Mouse (Mus musculus) forebrain, embryonic 16.5 days (tissue): Measurements from ENCODE around the gene Capn2. TPM values are rescaled to one million over a fixed set of nuclear protein-coding genes. Genes with fewer than 3 reads are reported as not detected.

Source experiments
- ATAC-seq: fragments of 200-750 bp; cut with Nextera tagmentation; 2 replicates; pipeline ENCODE4 v1.8.0; 2017; ENCODE audit warnings: mild to moderate bottlenecking, moderate library complexity
- H3K27ac ChIP-seq: fragments of 300-500 bp; sonication (generic); 2 replicates; pipeline ENCODE4 v1.5.1; 2014; ENCODE audit warnings: low read length, control low read depth
- H3K27me3 ChIP-seq: fragments of 300-500 bp; sonication (generic); replicated peaks from 2 replicates; pipeline ENCODE4 v1.6.1; 2014; ENCODE audit warnings: low read length; ENCODE audit not compliant: control insufficient read depth, insufficient read depth
- H3K36me3 ChIP-seq: fragments of 300-500 bp; sonication (generic); 2 replicates; pipeline ENCODE4 v1.6.1; 2014; ENCODE audit not compliant: control insufficient read depth, insufficient read depth
- H3K4me1 ChIP-seq: fragments of 300-500 bp; sonication (generic); replicated peaks from 2 replicates; pipeline ENCODE4 v1.6.1; 2014; ENCODE audit warnings: low read length; ENCODE audit not compliant: control insufficient read depth, insufficient read depth
- H3K4me2 ChIP-seq: fragments of 300-500 bp; sonication (generic); 2 replicates; pipeline ENCODE4 v1.6.1; 2014; ENCODE audit warnings: mild to moderate bottlenecking, low read length, control low read depth
- H3K4me3 ChIP-seq: fragments of 300-500 bp; sonication (generic); replicated peaks from 2 replicates; pipeline ENCODE4 v1.5.1; 2014; ENCODE audit warnings: mild to moderate bottlenecking, low read length, control low read depth
- H3K9ac ChIP-seq: fragments of 300-500 bp; sonication (generic); replicated peaks from 2 replicates; pipeline ENCODE4 v1.6.1; 2014; ENCODE audit warnings: low read depth, low read length, control low read depth
- H3K9me3 ChIP-seq: fragments of 300-500 bp; sonication (generic); 2 replicates; pipeline ENCODE4 v1.6.1; 2016; ENCODE audit warnings: low read length; ENCODE audit not compliant: control insufficient read depth
- WGBS: fragments of 180-500 bp; shearing (Covaris S2); extraction: QIAGEN DNeasy Blood & Tissue Kit; methylation state at CpG from one replicate; pipeline ENCODE4 v1.1.7; 2014; 5-methylcytosine and 5-hydroxymethylcytosine counted together
- polyA plus RNA-seq: library from polyadenylated mRNA; unstranded; fragments of >200 nt; fragmentation: Nextera tagmentation; extraction: Ambion mirVana; gene quantifications from 2 replicates; pipeline ENCODE4 v1.2.1, GENCODE M21; 2015

Gene Capn2
- polyA plus RNA-seq, 1 experiment from 2014 or later = 70.3 TPM

DNA sequence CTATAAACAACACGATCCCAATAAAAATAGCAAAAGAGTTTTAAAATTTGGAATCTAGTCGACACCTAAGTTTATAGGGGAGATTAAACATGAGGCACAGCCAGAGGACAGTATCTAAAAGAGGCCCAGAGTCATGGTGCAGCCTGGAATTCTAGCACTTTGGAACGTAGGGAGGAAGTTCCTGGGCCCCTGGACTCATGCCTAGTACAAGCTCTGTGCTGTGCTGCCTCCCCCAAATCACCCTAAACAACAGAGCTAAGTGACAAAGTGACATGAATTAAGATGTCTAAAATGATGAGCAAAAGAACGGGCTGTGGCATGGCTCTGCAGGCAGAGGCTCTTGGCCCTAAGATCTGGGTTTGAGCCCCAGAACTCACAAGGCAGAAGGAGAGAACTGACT lies 19.7 kb downstream of the Capn2 start:
- no peaks in the 10 kb centered on the region for H3K27me3 ChIP-seq
- H3K9ac ChIP-seq = no peak overlapping the region
- H3K9me3 ChIP-seq = no peaks in the 10 kb centered on the region
- peaks cover 4% of the 10 kb centered on the region; the same call in 1 of the 2 replicates for H3K4me1 ChIP-seq
- no peak overlapping the region for H3K4me3 ChIP-seq
- H3K36me3 ChIP-seq = no peaks in the 10 kb centered on the region
- 72% methylated on average over 4 of the region's 4 CpGs for WGBS
- no peak overlapping the region for H3K27ac ChIP-seq
- no peak overlapping the region for H3K4me2 ChIP-seq
- no peak for ATAC-seq

GRCm38 (mm10) chr1:182496685-182497084 lies 20.7 kb downstream of the Capn2 start:
- Histone ChIP-seq H3K9me3 (no peaks in the 10 kb centered on the region), H3K27ac (no peak overlapping the region), H3K27me3 (no peaks in the 10 kb centered on the region), H3K9ac (no peak overlapping the region), H3K4me3 (no peak overlapping the region), H3K36me3 (no peaks in the 10 kb centered on the region), H3K4me2 (no peak overlapping the region), H3K4me1 (peaks cover 4% of the 10 kb centered on the region; the same call in 1 of the 2 replicates)
- 44% methylated on average over 6 of the region's 6 CpGs for WGBS
- ATAC-seq = no peak

- WGBS = 74% methylated on average over 17 of the region's 17 CpGs
These were observed 22.9 kb downstream of the Capn2 start for GRCm38 (mm10) chr1:182494285-182495145.

DNA sequence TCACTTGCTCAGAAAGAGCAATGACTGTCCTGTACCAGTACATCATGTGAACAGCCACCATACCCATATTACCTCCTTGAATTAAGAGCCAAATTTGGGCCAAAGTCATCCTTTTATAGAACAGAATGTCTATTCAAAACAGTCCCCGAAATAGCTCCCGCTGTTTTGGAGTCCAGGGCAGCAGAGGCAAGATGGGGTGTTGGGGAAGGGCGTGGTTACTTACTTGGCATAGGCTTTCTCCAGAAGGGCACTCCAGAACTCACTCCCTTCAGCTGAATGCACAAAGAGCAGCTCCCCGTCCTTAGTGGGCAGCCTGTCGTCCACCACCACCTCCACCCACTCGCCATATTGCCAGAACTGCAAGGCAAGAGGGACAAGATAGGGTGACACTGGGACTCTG lies 25.6 kb downstream of the Capn2 start:
- Histone ChIP-seq H3K9ac (no peak overlapping the region), H3K4me2 (no peak overlapping the region), H3K4me3 (no peak overlapping the region), H3K9me3 (no peaks in the 10 kb centered on the region), H3K27me3 (no peaks in the 10 kb centered on the region), H3K27ac (no peak overlapping the region), H3K36me3 (no peaks in the 10 kb centered on the region), H3K4me1 (peaks cover 6% of the 10 kb centered on the region)
- no peak for ATAC-seq
- 88% methylated on average over 6 of the region's 6 CpGs for WGBS

More at GRCm38 (mm10) chr1:182494285-182495145, 22.9 kb downstream of the Capn2 start:
- no peak overlapping the region for H3K9ac ChIP-seq
- no peaks in the 10 kb centered on the region for H3K9me3 ChIP-seq
- no peaks in the 10 kb centered on the region for H3K36me3 ChIP-seq
- no peak overlapping the region for H3K27ac ChIP-seq
- H3K4me1 ChIP-seq = peaks cover 6% of the 10 kb centered on the region
- no peaks in the 10 kb centered on the region for H3K27me3 ChIP-seq
- no peak overlapping the region for H3K4me2 ChIP-seq
- no peak overlapping the region for H3K4me3 ChIP-seq
- ATAC-seq = no peak

- WGBS = 81% methylated on average over 7 of the region's 7 CpGs
- Histone ChIP-seq H3K4me3 (no peak overlapping the region), H3K27ac (no peak overlapping the region), H3K36me3 (no peaks in the 10 kb centered on the region), H3K4me2 (no peak overlapping the region), H3K9ac (no peak overlapping the region), H3K4me1 (peaks cover 6% of the 10 kb centered on the region), H3K27me3 (no peaks in the 10 kb centered on the region), H3K9me3 (no peaks in the 10 kb centered on the region)
- ATAC-seq = no peak
These were observed 26.8 kb downstream of the Capn2 start for GRCm38 (mm10) chr1:182490568-182490967.

- Histone ChIP-seq H3K9ac (peak overlapping the region; percentile 7; the same call in 1 of the 2 replicates), H3K27me3 (no peaks in the 10 kb centered on the region), H3K27ac (no peak overlapping the region), H3K4me2 (peak overlapping the region; percentile 60), H3K4me1 (peaks cover 6% of the 10 kb centered on the region), H3K9me3 (no peaks in the 10 kb centered on the region), H3K36me3 (peaks cover 5% of the 10 kb centered on the region), H3K4me3 (peak overlapping the region; percentile 31)
- peak; percentile 97 for ATAC-seq
- WGBS = 8% methylated on average over 21 of the region's 21 CpGs
These were observed 27.5 kb downstream of the Capn2 start for GRCm38 (mm10) chr1:182489803-182490452.

DNA sequence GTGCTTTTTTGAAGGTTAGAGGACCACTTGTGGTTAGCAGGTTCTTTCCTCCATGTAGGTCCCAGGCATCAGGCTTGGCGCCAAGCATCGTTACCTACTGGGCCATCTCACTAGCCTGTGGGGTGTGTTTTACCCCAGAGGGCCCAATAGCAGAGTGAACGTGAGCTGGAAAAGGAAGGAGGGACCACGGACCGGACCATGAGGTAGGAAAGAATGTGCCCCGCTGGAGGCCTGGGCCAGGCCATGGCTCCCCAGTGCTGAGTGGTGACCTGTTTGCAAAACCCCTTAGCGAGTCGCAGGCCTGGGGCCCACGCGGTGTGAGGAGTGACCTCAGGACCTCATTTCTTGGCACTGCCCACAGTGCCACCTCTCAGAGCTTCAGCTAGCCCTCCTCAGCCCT lies 28.9 kb downstream of the Capn2 start:
- H3K4me3 ChIP-seq = no peak overlapping the region
- H3K27me3 ChIP-seq = no peaks in the 10 kb centered on the region
- H3K36me3 ChIP-seq = peaks cover 5% of the 10 kb centered on the region
- no peaks in the 10 kb centered on the region for H3K9me3 ChIP-seq
- no peak overlapping the region for H3K27ac ChIP-seq
- WGBS = 92% methylated on average over 10 of the region's 10 CpGs
- no peak overlapping the region for H3K4me2 ChIP-seq
- no peak for ATAC-seq
- peaks cover 2% of the 10 kb centered on the region; the same call in 1 of the 2 replicates for H3K4me1 ChIP-seq
- no peak overlapping the region for H3K9ac ChIP-seq

DNA sequence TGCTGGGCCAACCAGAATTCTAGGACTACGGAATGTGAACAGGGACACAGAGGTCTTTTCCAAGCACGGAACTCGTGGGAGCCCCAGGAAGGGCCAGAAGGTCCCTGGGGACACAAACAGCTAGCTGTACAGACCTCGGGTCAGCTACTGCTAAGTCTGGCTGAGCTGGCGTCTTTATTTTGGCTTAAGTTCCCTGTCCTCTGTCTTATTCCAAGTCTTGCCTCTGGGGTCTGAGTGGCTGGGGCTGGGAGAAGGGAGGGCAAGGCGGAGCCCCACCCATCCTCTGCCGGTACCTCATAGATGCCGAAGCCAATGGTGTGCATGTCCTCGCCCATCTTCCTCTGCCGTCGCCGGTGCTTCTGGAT lies 33.5 kb downstream of the Capn2 start:
- no peaks in the 10 kb centered on the region for H3K9me3 ChIP-seq
- H3K4me1 ChIP-seq = no peaks in the 10 kb centered on the region
- peaks cover 5% of the 10 kb centered on the region for H3K36me3 ChIP-seq
- H3K27me3 ChIP-seq = no peaks in the 10 kb centered on the region
- 94% methylated on average over 12 of the region's 12 CpGs for WGBS
- H3K4me2 ChIP-seq = no peak overlapping the region
- H3K4me3 ChIP-seq = no peak overlapping the region
- no peak overlapping the region for H3K9ac ChIP-seq
- no peak overlapping the region for H3K27ac ChIP-seq
- ATAC-seq = no peak

GRCm38 (mm10) chr1:182482991-182483909 lies 34.2 kb downstream of the Capn2 start:
- no peak for ATAC-seq
- H3K4me2 ChIP-seq = no peak overlapping the region
- no peaks in the 10 kb centered on the region for H3K9me3 ChIP-seq
- H3K9ac ChIP-seq = no peak overlapping the region
- peaks cover 5% of the 10 kb centered on the region for H3K36me3 ChIP-seq
- H3K4me3 ChIP-seq = no peak overlapping the region
- no peak overlapping the region for H3K27ac ChIP-seq
- no peaks in the 10 kb centered on the region for H3K27me3 ChIP-seq
- no peaks in the 10 kb centered on the region for H3K4me1 ChIP-seq
- WGBS = 91% methylated on average over 14 of the region's 14 CpGs
